Mouse (Mus musculus) megakaryocyte, embryonic 14.5 days (primary cell): Measurements from ENCODE around the gene Edrf1. TPM values are rescaled to one million over a fixed set of nuclear protein-coding genes. Genes with fewer than 3 reads are reported as not detected.

Experiments
- H3K27me3 ChIP-seq: replicated peaks from 2 replicates; pipeline ENCODE3; 2012; ENCODE audit warnings: inconsistent platforms
- H3K36me3 ChIP-seq: replicated peaks from 2 replicates; pipeline ENCODE3; 2012; ENCODE audit warnings: low read length, inconsistent platforms, mixed read lengths
- H3K4me1 ChIP-seq: 2 replicates; pipeline ENCODE4 v1.6.1; 2012; ENCODE audit warnings: inconsistent platforms
- H3K4me3 ChIP-seq: replicated peaks from 2 replicates; pipeline ENCODE3; 2012; ENCODE audit warnings: moderate library complexity, mild to moderate bottlenecking, inconsistent platforms
- H3K9me3 ChIP-seq: 2 replicates; pipeline ENCODE4 v1.6.1; 2012; ENCODE audit warnings: inconsistent platforms
- FLI1 ChIP-seq: IDR thresholded peaks from 2 replicates; pipeline ENCODE4 v1.6.1; 2012; ENCODE audit warnings: low read length, inconsistent platforms, mixed read lengths
- GATA1 ChIP-seq: IDR thresholded peaks from 3 replicates; pipeline ENCODE4 v1.6.1; 2012; ENCODE audit warnings: mixed read lengths, low read length, inconsistent platforms, borderline replicate concordance
- polyA plus RNA-seq: library from polyadenylated mRNA; stranded (reverse); fragments of >175 nt; gene quantifications from 2 replicates; pipeline ENCODE4 v1.2.3, GENCODE M21; 2012; ENCODE audit warnings: low replicate concordance; ENCODE audit not compliant: insufficient read depth

Gene Edrf1
- polyA plus RNA-seq, 1 experiment, result 1.2 TPM

GRCm38 (mm10) chr7:133609585-133609984, 27.8 kb upstream of the Edrf1 start:
- Histone ChIP-seq H3K4me1 (no peaks in the 10 kb centered on the region), H3K9me3 (no peaks in the 10 kb centered on the region), H3K4me3 (no peak overlapping the region), H3K27me3 (peaks cover 15% of the 10 kb centered on the region), H3K36me3 (no peaks in the 10 kb centered on the region)
- TF ChIP-seq GATA1 (no peak), FLI1 (no peak)

- Histone ChIP-seq H3K4me3 (no peak overlapping the region), H3K9me3 (no peaks in the 10 kb centered on the region; the same call in 1 of the 2 replicates), H3K4me1 (no peaks in the 10 kb centered on the region), H3K27me3 (peaks cover 22% of the 10 kb centered on the region), H3K36me3 (no peaks in the 10 kb centered on the region)
- TF ChIP-seq GATA1, result no peak
- TF ChIP-seq FLI1, result no peak
These were observed 24.4 kb upstream of the Edrf1 start for GRCm38 (mm10) chr7:133612981-133613380.

- Histone ChIP-seq H3K9me3 (no peaks in the 10 kb centered on the region; the same call in 1 of the 2 replicates), H3K27me3 (peaks cover 34% of the 10 kb centered on the region), H3K4me1 (no peaks in the 10 kb centered on the region), H3K4me3 (no peak overlapping the region), H3K36me3 (no peaks in the 10 kb centered on the region)
- TF ChIP-seq FLI1 (no peak), GATA1 (no peak)
These were observed 16.6 kb upstream of the Edrf1 start for GRCm38 (mm10) chr7:133620721-133621120.

DNA sequence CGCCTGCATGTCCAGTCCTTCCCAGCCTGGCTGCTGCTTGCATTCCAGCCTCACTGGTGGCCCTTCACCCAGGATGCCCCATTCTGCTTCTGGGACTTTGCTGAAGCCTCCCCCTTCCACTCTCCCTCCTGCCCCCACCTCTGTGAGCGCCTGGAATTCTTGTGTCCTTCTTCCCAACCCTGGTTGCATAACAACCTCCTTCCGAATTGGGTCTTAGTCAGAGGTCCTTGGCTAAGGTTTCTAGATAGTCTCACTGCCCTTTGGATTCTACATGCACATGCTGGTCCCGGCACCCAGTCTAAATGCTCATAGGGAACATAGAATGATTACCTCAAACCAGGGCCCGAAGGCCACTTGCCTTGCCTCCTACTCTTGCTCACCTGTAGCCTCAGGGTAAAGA, 14.1 kb upstream of the Edrf1 start:
- Histone ChIP-seq H3K4me3 (no peak overlapping the region), H3K4me1 (no peaks in the 10 kb centered on the region), H3K9me3 (no peaks in the 10 kb centered on the region), H3K27me3 (peaks cover 38% of the 10 kb centered on the region), H3K36me3 (no peaks in the 10 kb centered on the region)
- TF ChIP-seq FLI1 (no peak), GATA1 (no peak)

- H3K36me3 ChIP-seq, result no peaks in the 10 kb centered on the region
- no peaks in the 10 kb centered on the region for H3K9me3 ChIP-seq
- peaks cover 36% of the 10 kb centered on the region for H3K27me3 ChIP-seq
- H3K4me1 ChIP-seq, result no peaks in the 10 kb centered on the region
- no peak overlapping the region for H3K4me3 ChIP-seq
- TF ChIP-seq FLI1 (no peak), GATA1 (no peak)
These were observed 10.0 kb upstream of the Edrf1 start for GRCm38 (mm10) chr7:133627184-133627936.

GRCm38 (mm10) chr7:133630821-133631220, 6.5 kb upstream of the Edrf1 start:
- H3K4me3 ChIP-seq, result no peak overlapping the region
- no peaks in the 10 kb centered on the region for H3K4me1 ChIP-seq
- TF ChIP-seq GATA1 (no peak), FLI1 (no peak)
- H3K36me3 ChIP-seq, result no peaks in the 10 kb centered on the region
- H3K9me3 ChIP-seq, result no peaks in the 10 kb centered on the region
- peaks cover 17% of the 10 kb centered on the region for H3K27me3 ChIP-seq

DNA sequence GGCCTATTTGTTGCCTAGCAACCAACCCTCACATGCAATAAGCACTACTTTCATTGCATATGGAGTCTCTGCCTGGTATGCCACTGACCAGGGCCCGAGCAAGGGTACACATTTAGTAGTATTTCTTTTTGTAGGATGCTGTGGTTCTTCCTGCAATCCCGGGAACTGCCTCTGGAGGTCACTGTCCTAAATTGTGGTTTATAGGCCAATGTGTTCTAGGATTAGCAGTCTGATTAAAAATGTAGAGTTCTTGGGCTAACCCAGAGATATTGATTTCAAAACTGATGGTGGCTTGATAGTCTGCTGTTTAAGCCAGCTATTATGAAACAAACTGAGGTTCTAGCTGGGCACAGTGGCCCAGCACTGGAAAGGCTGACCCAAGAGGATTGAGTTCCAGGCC, 4.9 kb upstream of the Edrf1 start:
- Histone ChIP-seq H3K27me3 (peaks cover 10% of the 10 kb centered on the region), H3K36me3 (no peaks in the 10 kb centered on the region), H3K4me1 (no peaks in the 10 kb centered on the region; the same call in 1 of the 2 replicates), H3K9me3 (no peaks in the 10 kb centered on the region), H3K4me3 (no peak overlapping the region)
- TF ChIP-seq FLI1 (no peak), GATA1 (no peak)

GRCm38 (mm10) chr7:133634932-133635650, 2.3 kb upstream of the Edrf1 start:
- Histone ChIP-seq H3K4me1 (peaks cover 11% of the 10 kb centered on the region), H3K27me3 (peaks cover 5% of the 10 kb centered on the region), H3K36me3 (peaks cover 8% of the 10 kb centered on the region), H3K4me3 (no peak overlapping the region), H3K9me3 (no peaks in the 10 kb centered on the region)
- TF ChIP-seq FLI1 (no peak), GATA1 (no peak)

- Histone ChIP-seq H3K27me3 (no peaks in the 10 kb centered on the region), H3K9me3 (no peaks in the 10 kb centered on the region), H3K4me1 (peaks cover 14% of the 10 kb centered on the region), H3K36me3 (peaks cover 25% of the 10 kb centered on the region), H3K4me3 (peak overlapping the region; percentile 99)
- no peak for TF ChIP-seq GATA1
- TF ChIP-seq FLI1, result no peak
These were observed 498 bp upstream of the Edrf1 start for GRCm38 (mm10) chr7:133636738-133637352.

DNA sequence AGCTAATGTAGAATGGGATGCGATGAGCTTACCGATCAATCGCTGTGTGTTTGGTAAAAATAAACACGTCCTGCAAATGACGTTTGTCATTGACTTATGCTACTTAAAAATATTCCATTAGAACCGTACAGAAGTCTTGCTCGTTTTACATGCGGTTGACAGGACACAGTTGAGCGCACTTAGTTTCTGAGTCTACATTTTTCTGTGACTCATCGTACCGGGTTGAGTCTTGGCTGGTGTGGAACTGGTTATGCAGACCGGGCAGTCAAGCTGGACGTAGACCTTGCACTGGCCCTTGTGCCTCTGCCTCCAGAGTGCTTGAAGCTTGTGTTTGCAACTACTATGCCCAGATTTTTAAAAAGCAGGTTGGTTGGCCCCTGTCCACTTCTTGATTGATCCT, 963 bp downstream of the Edrf1 start:
- Histone ChIP-seq H3K4me1 (peaks cover 14% of the 10 kb centered on the region), H3K27me3 (no peaks in the 10 kb centered on the region), H3K4me3 (peak overlapping the region; percentile 99), H3K36me3 (peaks cover 40% of the 10 kb centered on the region), H3K9me3 (no peaks in the 10 kb centered on the region)
- no peak for TF ChIP-seq FLI1
- TF ChIP-seq GATA1, result no peak
